Mouse (Mus musculus) layer of hippocampus, adult 18-20 months (tissue): ENCODE results near the gene Soat2. TPM values are rescaled to one million over a fixed set of nuclear protein-coding genes. Genes with fewer than 3 reads are reported as not detected.

ENCODE experiments used
- DNase-seq, 2 experiments: peaks; one replicate each; pipeline ENCODE4 v3.0.0; 2022; ENCODE audit warnings: low spot score in 2 of 2
- total RNA-seq, 2 experiments: library from RNA; stranded (reverse); gene quantifications; 2 replicates each; pipeline ENCODE4 v1.2.3; 2021

Soat2 gene
- total RNA-seq, 2 experiments from 2014 or later: 0.15 TPM; not detected in 1

DNA sequence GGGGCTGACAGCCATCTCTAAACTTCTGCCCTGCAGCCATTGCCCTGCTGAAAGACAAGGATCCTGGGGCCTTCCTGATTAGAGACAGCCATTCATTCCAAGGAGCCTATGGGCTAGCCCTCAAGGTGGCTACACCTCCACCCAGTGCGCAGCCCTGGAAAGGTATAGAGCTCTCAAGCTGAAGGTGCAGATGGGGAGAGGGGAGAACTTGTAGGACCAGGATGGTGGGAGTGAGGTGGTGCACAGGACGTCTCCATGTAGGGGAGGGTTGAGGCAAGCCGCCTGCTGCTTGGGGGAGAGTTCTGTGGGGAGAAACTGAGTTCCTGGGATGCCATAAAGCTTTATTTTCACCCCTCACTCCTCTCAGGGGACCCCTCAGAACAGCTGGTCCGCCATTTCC, 36.7 kb upstream of the Soat2 start:
- DNase-seq: no peak

- DNase-seq: no peak
Measured at GRCm38 (mm10) chr15:102114651-102115260, 35.6 kb upstream of the Soat2 start.

- DNase-seq: no peak
Measured at GRCm38 (mm10) chr15:102115731-102116231, 34.5 kb upstream of the Soat2 start.

- no peak for DNase-seq
Measured at GRCm38 (mm10) chr15:102116753-102117415, 33.4 kb upstream of the Soat2 start.

- DNase-seq: no peak
Measured at GRCm38 (mm10) chr15:102117461-102118443, 32.6 kb upstream of the Soat2 start.

GRCm38 (mm10) chr15:102118591-102118990, 31.7 kb upstream of the Soat2 start:
- no peak for DNase-seq

DNA sequence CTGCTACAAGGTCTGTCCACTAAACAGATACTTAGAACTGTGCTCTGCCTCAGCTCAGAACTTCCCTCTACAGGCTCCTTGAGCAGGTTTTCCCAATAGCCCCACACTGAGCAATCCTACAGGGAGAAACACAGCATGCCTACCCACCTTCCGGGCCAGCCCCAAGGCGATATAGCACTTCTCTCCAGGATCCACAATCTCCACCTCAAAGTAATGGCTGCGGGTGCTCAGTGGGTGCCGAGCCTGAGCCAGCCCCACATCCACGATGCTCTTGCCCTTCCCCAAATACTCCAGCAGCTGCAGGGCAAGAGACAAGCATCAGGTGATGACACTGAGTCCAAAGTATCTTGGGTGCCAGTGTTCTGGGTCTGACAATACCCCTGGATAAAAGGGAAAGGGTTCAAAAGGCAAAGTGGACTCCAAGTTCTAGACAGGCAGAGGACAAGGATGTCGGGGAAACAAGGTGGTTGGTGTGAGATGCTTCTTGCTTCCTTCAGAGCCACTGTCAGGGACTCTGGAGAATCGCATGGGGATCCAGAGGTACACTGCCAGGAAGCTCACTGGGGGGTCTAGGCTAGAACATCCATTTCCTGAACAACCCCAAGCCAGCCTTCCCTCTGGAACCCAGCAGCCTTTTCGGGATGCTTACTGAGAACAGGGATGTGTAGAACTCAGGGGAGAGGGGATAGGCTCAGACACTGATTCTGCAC, 31.1 kb upstream of the Soat2 start:
- DNase-seq: no peak

GRCm38 (mm10) chr15:102119831-102120170, 30.5 kb upstream of the Soat2 start:
- no peak for DNase-seq

DNA sequence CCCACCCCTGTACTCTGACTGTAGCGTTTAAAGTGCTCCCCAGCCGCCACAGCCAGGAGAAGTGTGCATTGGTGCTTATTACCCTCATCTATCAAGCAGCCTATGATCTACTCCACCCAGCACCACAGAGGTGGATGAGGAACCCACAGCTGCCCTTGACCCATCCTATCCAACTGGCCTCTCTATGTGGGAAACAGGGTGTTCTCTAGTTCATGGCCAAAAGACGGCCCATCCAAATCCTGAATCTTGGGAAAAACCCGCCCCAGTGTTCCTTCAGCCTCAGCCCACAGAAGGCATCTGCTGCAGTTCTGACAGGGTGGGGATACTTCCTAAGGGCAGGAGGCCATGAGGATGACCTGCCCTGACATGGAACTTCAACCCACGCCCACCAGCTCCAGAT, 29.8 kb upstream of the Soat2 start:
- no peak for DNase-seq

DNA sequence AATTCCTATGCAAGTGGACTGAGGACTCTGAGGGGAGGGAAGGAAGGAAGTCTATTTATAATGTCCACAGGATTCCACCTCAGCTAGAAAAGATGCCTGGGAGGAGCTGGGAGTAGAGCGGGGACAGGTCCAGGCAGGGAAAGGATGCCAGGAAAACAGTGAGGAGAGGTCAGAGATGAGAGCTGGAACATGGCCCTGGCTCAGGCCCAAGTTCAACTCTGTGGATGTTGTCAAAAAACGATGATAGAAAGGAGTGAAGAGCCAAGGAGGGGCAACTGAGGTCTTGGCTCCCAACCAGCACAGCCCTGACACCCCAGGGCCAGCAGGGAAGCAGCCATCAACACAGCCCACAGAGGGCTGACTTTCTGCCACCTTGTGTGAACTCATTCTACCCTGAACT, 24.0 kb upstream of the Soat2 start:
- no peak for DNase-seq

DNA sequence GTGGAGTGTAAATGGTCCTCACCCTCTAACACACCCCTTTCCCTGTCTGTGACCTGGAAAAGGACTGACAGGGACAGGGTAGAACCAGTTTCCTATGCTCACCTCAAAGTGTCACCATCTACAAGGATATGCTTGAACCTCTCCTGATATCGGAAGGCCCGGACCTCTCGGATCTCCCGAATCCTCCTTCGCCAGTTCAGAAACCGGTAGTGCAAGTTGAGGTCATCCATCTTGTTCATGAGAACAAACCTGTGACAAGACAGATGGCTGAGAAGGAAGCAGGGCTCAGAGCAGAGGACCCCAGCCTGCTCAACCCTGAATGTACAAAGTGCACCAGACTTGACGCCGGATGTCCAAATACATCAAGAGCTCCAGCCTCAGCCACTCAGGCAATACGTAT, 17.0 kb upstream of the Soat2 start:
- DNase-seq: no peak

DNA sequence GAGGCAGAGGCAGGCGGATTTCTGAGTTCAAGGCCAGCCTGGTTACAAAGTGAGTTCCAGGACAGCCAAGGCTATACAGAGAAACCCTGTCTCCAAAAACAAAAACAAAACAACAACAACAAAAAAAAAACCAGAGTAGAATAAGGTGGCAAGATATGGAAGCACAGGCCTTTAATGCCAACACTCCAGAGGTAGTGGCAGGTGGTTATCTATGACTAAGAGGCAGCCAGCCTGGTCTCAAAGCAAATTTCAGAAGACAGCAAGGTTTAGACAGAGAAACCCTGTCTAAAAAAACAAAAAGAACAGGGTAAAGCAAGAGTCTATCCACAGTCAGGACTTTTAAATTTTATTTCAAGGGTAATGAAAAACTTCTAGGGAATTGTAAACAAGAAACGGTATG, 15.6 kb upstream of the Soat2 start:
- DNase-seq: no peak

DNA sequence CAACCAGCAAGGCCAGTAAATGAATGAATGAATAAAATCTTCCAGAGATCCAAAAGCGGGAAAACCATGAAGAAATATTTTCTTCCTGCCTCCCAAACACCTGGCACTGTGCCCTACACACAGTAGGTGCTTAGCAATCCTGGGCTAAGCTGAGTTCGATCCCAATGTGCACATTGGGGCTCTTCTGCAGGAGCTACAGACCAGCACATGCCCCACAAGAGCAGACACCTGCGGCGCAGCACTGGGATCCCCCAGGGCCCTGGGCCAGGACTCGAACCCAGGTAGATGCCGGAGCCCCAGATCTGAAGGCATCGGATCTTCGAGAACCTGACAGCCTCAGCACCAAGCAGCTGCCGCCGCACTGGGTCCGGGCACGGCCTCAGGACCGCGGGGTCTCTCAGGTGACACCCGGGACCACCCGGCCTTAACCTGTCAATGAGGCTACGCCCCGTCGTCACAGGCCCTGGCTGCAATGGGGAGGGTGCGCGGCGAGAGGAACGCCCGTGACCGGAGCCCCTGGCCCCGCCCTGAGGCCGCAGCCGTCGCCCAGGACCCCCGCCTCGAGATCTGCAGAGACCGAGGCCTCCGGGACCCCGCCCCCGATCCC, 14.7 kb upstream of the Soat2 start:
- no peak for DNase-seq

- DNase-seq: peak; percentile 96 to 99
Measured at GRCm38 (mm10) chr15:102136129-102136758, 14.1 kb upstream of the Soat2 start, which contains the start of gene Spryd3. Gene Spryd3 (minus strand): TSS chr15:102136234.

DNA sequence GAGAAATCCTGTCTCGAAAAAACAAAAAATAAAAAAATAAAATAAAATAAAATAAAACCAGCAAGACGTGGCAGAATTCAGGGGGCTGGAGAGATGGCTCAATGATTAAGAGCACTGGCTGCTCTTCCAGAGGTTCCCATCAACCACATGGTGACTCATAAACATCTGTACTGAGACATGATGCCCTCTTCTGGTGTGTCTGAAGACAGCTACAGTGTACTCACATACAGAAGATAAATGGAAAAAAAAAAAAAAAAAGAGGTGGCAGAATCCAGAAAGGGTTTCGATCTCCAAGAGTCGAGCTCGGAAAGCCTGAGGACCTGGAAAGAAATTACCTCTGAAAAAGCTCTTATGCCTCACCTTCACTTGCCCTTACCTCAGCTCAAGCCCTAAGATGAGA, 9.2 kb upstream of the Soat2 start:
- no peak for DNase-seq

DNA sequence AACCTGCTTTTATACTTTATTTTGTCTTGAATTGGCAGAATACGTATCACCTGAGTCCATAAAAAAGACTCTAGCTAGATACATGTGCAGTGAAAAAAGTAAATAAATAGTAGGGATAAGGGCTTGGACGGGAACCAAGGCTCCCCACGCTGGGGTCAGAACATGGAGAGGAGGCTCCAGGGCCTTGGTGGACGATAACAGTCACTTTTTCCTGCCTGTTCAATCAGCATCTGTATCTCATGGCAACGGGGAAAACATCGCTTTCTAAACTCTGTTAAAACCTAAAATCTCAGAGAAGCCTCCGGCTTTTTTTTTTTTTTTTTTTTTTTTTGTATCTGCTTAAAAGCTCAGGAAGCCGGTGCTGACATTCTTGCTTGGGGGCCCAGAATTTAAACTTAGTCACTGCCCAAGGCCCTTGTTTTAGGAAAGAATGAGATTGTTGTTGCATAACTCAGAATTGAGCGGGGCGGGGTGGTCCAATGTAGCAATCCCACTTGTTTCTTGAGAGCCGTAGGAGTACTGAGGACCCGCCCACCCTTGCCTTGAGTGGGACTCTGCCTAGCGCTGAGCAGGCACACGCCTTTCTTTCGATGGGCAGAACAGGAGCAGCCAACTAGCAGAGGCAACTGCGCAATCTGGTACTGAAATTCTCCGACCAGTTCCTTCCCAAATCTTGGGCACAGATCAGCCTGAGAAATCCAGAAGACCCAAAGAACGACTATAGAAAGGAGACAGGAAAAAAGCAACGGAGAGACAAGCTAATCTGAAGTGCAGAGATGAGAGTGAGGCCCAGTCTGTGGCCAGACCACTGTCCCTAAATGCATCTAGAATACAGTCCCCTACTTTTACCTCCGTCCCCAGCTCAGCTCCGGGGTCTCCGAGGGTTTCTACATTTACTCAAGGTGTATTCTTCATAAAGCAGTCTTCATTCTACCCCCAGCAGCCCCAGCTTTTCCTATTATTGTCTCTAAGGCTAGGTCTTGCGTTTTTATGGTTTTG, 7.1 kb upstream of the Soat2 start:
- peak in 1 of 2 experiments; percentile 45 for DNase-seq

GRCm38 (mm10) chr15:102144274-102144711, 6.0 kb upstream of the Soat2 start, which contains the start of gene Igfbp6:
Gene Igfbp6 (plus strand): TSS chr15:102144362.
- no peak for DNase-seq

DNA sequence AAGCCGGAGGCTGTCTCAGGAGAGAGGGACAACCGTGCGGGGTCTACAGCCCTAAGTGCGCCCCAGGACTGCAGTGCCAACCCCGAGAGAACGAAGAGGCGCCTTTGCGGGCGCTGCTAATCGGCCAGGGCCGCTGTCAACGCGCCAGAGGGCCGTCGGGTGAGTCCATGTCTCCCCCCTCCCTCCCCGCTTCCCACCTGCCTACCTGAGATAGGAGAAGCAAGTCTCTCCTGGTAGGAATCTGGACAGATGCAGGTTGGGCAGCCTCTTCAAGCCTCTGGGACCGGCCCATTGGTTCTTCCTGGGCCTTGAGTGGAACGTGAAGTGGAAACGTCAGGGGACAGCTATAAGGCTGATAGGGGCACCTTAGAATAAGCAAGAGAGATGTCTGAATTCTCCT, 5.6 kb upstream of the Soat2 start:
- DNase-seq: no peak

- DNase-seq: peak in 1 of 2 experiments; percentile 57
Measured at GRCm38 (mm10) chr15:102145330-102145729, 5.0 kb upstream of the Soat2 start.
